Mouse (Mus musculus) adrenal gland, postnatal 4 days (tissue): ENCODE data around the gene Ulbp1. TPM values are rescaled to one million over a fixed set of nuclear protein-coding genes. Genes with fewer than 3 reads are reported as not detected.
"Not testable (repeated sequence)": the region's sequence is repeated elsewhere in the genome, so short reads cannot be mapped to it uniquely, and the experiment has no call there.

Source experiments
- DNase-seq, 2 experiments: peaks; one replicate each; pipeline ENCODE4 v3.0.0; 2021 to 2022; ENCODE audit warnings: low spot score in 2 of 2, mixed read lengths in 2 of 2
- long read RNA-seq, 2 experiments: library from polyadenylated mRNA; stranded (forward); transcript quantifications; one replicate each; pipeline ENCODE4 v2.0.0; 2021
- total RNA-seq, 2 experiments: library from RNA; stranded (reverse); gene quantifications; 2 replicates each; pipeline ENCODE4 v1.2.3; 2021

Ulbp1 gene
- total RNA-seq, result 10 to 100 TPM; 32.2 to 32.9 TPM
- long read RNA-seq, experiment 1, result 0 reads
- long read RNA-seq, experiment 2, partial matches to known transcripts, result 0 of 2 reads
- long read RNA-seq, experiment 2, other reads (novel, unspliced or antisense), result 2 of 2 reads

DNA sequence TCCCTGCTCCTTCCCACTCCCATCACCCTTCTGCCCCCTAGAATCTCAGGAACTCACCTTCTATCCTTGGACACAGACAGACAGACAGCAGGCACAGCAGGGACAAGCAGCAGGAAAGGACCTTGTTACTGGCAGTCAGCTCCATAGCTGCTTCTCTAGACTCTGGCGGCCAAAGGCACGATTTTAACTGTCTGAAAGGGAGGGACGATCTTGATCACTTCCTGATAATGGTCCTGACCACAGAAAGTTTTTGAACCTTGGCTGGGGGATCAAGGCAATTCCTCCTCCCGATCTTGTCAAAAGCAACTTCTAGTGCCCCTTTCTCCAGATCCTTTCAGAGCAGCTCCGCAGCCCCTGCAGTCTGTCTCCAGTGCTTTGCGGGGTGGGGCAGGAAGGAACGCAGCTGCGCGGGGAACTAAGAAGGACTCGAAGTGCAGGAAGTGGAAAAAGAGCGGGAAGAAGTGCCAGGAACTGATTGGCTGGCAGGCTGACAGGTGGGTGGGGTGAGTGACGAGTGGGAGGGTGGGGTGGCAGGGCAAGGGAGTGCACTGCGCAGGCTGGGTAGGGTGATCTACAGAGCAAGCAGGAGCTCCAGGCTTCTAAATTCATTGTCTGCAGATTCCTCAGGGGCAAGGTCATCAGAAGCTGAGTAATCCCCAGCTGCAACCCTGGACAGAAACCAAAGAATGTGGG, at the start of gene Ulbp1:
Ulbp1 (minus strand) TSS at position 442 of the 693 bp plus-strand sequence.
- DNase-seq, result peak; percentile 63 to 65

DNA sequence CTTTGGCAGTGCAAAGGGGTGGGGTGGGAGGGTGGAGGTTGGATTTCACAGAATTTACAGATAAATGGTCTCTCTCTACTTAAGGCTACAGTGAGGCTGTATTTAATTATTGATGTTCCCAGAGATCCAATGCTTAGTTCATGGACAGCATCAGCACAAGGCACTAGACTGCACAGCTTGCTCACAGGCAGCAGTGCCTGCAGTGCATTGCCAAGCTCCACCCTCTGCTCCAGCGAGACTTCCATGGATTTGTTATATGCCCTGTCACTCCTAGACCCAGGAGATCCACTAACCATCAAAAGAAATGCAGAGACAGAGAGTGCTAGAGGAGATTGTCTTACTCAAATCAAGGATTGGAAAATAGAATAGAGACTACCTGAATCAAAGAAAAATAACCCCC, 24.7 kb upstream of the Ulbp1 start:
- not testable (repeated sequence) for DNase-seq

DNA sequence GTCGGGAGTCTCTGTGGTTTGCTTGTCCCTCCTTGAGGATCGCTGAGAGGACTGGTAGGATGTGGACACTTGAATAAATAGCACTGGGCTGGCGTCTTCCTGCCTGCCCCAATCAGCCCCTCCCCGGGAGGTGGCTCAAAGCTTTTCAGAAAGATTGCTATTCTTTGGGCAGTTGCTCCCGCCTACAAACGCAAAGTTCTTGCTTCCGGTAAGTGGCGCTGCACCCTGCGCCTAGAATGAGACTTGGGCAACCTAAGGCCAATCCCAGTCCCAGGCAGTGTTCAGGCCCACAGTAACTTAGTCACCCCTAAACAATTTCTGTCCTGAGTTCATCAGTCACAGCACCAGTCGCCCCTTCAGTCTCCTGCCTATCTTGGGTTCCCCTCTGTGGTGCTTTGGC, 18.9 kb upstream of the Ulbp1 start:
- DNase-seq, result not testable (repeated sequence)

DNA sequence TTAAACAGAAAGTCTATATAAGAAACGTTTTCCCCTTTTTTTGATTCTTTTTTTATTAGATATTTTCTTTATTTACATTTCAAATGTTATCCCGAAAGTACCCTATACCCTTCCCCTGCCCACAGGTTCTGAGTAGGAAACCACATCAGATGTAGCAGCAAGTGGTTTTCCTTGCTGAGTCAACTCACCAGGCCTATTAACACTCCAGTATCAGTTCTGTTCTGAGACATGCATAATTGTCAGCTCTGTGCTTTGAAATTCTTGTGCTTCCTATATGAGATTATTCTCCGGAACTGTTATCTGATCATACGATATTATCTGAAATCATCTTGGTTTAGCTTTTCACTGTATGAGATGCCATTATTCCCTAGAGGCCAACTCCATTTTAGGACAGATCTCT, 10.2 kb upstream of the Ulbp1 start:
- no peak for DNase-seq

DNA sequence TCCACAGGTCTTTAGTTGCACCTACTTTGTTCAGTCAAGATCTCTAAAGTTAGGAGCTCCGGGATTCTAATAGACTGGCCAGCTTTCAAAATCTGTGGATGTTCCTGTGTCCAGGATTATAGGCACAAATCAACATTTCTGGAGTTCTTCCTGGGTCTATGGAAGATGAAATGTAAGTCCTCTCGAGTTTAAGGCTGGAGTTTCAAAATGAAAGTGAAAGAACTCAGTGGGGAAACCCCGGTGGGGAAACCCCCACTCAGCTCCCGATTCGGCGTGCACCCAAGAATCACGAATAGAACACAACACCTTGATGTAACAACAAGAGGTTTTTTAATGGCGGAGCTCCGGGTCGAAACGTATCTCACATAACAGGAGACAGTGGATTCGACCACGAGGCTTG, 787 bp upstream of the Ulbp1 start:
- not testable (repeated sequence) for DNase-seq

DNA sequence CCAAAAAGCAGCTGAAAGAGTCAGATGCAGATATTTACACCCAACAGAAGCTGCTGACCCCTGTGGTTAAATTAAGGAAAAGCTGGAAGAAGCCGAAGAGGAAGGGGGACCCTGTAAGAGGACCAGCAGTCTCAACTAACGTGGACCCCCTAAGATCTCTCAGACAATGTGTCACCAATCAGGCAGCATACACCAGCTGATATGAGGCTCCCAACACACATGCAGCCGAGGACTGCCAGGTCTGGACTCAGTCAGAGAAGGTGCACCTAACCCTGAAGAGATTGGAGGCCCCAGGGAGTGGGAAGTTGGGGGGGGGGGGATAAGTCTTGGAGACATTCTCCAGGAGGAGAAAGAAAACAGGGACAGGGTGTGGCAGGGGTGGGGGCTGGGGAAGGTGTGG, 1.8 kb downstream of the Ulbp1 start:
- DNase-seq, result no peak

DNA sequence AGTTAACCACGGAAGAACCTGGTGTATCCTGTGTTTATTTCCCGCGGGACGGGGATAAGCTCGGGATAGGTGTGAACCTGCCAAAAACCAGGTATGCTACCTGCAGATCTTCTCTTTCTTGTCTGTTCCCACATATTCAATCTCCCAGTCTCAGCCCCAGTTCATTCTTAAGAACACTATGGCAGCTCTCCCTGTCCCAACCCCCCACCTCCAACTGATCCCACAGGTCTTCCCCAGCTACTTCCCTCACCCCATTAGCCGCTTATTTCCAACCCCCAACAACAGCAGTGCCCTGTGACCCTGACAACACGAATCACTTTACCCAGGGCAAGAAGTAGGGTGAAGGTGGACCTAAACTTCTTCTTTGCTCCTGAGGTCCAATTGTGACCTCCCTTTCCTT, 3.0 kb downstream of the Ulbp1 start:
- DNase-seq, result no peak

DNA sequence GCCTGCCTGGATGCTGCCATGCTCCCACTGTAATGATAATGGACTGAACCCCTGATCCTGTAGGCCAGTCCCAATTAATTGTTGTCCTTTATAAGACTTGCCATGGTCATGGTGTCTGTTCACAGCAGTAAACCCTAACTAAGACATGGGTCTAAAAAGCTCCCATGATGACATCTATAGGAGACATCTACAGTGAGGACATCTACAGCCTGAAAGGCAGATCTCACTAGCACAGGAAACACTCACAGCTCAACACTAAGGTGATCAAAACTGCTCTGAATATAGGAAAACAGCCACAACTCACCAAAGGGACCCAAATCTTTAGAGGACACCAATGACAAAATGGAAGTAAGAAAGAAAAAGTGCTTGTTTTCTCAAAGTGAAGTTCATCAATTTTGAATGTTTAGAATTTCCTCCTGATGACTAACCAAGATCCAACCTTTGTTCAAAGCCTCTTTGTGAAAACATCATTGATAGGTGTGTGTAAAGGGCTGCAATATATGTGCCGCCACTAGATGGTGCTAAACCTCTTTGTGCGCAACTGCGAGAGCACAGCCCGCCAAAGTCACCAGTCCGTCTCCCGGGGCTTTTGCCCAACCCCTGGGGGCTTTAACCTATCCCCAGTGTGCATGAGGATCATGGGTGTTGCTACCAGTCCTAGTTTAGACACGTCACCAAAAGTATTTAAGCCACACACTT, 3.6 kb downstream of the Ulbp1 start:
- not testable (repeated sequence) for DNase-seq

DNA sequence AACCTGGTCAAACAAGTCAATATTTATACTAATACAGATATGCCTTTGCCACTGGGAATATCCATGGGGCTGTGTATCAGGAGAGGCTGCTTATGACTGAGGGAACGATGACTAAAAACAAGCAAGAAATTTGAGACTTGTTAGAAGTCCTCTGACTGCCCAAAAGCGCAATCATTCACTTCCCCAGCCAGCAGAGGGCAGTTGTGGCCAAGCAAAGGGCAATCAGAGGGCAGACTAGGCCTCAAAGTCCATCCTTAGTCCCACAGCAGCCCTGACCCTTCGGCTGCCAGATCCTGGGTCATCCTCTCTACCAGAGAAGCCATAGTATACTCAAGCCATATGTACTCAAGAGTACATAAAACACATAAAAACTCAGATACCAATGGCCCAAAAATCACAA, 11.4 kb downstream of the Ulbp1 start:
- DNase-seq, result no peak

DNA sequence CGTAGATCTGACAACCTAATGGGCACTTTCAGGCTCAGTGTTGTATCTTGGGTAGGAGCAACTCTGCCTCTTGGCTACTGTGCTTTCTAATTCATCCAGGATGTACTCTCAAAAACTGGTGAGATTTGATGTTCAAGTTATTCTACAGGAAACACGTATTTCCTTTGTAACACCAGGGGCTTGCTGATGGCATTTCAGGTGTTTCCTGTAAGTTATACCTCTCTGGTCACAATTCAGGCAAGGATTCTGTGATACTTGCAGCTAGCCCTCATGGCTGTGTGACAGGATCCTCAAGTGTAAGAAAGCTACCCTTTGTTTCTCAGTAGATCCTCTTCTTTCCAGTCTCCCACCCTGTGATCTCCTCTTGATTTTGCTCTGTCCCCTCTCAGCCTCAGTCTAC, 34.5 kb downstream of the Ulbp1 start:
- DNase-seq, result no peak

DNA sequence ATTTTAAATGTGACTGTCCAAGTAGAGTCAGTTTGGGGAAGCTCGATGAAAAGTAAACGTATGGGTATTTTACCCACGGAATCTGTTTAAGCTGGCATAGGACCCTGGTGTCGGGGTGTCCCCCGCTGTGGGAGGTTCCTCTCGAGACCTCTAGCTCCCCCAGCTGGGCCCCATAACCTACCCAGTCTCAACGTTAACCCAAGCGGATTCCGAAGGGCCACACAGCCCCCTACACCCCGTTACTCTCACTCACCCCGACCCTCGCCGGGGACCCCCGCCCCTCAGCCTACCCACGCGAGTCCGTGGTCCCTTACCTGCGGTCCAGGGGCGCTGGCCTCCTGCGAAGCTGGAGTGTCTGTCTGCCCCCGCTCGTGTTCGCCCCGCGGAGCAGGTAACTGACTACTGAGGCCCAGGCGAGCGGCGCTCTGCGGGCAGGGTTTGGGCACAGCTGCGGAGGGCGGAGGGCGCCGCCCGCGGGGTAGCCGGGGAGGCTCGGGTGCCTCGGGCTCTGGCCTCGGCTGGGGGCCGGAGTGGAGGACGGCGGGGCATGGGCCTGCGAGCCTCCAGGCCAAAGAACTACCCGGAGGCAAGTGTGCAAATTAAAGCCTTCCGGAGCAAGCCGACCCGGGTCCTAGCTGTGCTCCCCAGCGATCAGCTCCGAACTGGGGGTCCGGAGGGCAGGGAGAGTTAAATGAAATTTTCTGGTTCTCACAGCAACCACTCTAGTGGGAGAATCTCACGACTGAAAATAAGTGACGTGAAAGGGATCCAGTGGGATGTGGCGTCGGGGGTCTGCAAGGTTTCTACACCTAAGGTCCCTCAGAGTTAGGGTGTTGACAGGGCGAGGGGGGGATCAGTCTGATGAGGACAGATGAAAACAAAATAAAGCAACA, 80.0 kb downstream of the Ulbp1 start:
- no peak for DNase-seq

DNA sequence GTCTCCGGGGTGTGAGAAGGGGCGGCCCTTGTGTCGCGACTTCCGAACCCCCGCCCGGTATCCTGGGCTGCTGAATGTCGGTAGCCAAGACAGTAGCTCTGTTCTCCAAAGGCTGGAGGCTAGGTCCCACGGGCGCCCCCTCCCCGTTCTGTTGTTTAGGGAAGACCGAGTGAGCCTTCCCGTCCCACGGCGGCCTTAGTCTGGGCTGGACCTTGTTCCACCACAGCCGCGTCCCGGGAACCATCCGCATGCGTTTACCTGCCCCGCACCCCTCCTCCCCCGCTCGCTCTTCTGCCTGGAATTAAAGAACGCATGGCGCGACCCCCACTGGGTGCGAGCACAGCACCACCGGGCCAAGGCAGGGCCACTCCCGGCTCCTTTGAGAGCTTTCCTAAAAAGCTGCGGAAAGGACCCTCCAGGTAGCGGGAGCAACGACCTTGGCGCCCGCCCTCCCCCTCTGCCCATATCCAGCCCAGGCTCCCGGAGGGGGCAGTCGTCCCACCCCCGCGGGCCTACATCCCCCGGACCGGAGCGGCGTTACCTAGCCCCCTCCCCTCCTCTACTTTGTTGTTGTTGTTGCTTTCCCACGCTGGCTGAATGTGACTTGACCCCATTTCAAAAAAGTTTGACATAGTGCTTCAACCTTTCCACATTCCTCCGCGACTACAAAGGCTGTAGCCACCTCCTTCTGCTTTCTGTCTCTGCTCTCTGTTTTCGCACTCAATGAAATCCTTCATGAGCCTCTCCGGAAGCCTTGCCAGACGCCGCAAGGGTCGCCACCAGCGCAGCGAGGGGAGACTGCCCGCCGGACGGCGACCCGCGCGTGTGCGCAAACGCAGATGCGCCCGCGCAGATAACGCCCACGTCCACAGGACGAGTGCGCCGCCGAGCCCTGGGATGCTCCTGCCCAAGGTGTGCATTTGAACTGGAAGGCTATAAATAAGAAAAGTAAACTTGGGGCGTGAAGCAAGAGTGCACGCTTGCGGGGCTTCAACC, 81.2 kb downstream of the Ulbp1 start:
- DNase-seq, result peak in 1 of 2 experiments; percentile 3

DNA sequence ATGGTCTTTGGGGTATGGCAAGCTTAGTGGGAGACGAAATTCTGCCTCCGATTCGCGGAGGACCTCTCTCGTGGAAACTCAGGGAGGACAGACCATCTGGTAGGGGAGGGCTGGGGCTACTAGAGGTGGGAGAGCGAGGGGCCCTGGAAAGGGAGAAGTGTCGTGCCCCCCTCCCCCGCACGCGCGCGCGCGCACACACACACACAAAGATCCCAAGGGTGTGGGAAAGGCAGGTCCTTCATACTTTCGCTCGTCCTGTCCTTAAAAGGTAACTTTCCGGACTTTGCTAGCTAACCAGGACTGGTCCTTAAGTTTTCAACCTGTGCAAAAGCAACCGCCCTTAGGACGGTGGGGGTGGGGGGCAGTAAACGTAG, 81.9 kb downstream of the Ulbp1 start:
- DNase-seq, result no peak

DNA sequence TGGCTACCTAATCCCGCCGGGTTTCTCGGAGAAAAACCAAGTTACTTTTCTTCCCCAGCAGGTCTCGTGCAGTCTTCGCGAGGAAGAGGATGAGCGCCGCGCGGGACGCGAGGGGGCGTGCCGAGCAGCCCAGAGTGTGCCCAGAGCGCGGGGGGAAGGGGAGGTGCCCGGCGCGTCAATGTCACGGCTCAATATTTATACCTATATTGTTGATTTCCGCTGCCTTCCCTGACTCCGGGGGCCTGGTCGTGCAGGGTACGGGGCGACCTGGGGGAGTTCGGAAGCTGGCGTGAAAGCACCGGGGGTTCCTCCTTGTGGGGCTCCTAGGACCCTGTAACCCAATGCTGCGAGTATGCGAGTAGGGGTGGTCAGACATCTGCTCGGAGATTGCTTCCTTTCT, 82.3 kb downstream of the Ulbp1 start:
- peak in 1 of 2 experiments; percentile 4 for DNase-seq

Other genes with a start within 250 kb of the Ulbp1 start
- 10 to 100 TPM; 20.9 to 23.9 TPM for gene Lrp11, start 116.2 kb upstream of the Ulbp1 start, total RNA-seq
- gene Nup43, start 193.9 kb upstream of the Ulbp1 start, total RNA-seq, result 10 to 100 TPM; 16.2 to 16.3 TPM
- gene Pcmt1, start 207.5 kb upstream of the Ulbp1 start, total RNA-seq, result 10 to 100 TPM; 84.7 to 89.2 TPM
- gene Lats1, start 207.6 kb upstream of the Ulbp1 start, total RNA-seq, result 10 to 100 TPM; 63.5 to 65.9 TPM